Mouse (Mus musculus) neural tube, embryonic 15.5 days (tissue): ENCODE data around the gene Hk3. TPM values are rescaled to one million over a fixed set of nuclear protein-coding genes. Genes with fewer than 3 reads are reported as not detected.
A peak's percentile ranks its signal among the peaks of the same experiment; 100 is the strongest.

Experiments used
- ATAC-seq: fragments of 200-750 bp; cut with Nextera tagmentation; 2 replicates; pipeline ENCODE4 v1.8.0; 2017; ENCODE audit warnings: mild to moderate bottlenecking, moderate TSS enrichment, moderate library complexity; ENCODE audit not compliant: low FRiP score
- H3K27ac ChIP-seq: fragments of 300-500 bp; sonication (generic); replicated peaks from 2 replicates; pipeline ENCODE4 v1.5.1; 2015; ENCODE audit warnings: mild to moderate bottlenecking, inconsistent platforms
- H3K27me3 ChIP-seq: fragments of 300-500 bp; sonication (generic); replicated peaks from 2 replicates; pipeline ENCODE4 v1.6.1; 2015; ENCODE audit warnings: inconsistent platforms
- H3K36me3 ChIP-seq: fragments of 300-500 bp; sonication (generic); 2 replicates; pipeline ENCODE4 v1.6.1; 2015; ENCODE audit warnings: inconsistent platforms
- H3K4me1 ChIP-seq: fragments of 300-500 bp; sonication (generic); 2 replicates; pipeline ENCODE4 v1.6.1; 2015; ENCODE audit warnings: inconsistent platforms
- H3K4me2 ChIP-seq: fragments of 300-500 bp; sonication (generic); 2 replicates; pipeline ENCODE4 v1.6.1; 2015; ENCODE audit warnings: inconsistent platforms, mild to moderate bottlenecking, moderate library complexity
- H3K4me3 ChIP-seq: fragments of 300-500 bp; sonication (generic); replicated peaks from 2 replicates; pipeline ENCODE4 v1.5.1; 2015; ENCODE audit warnings: mild to moderate bottlenecking, inconsistent platforms
- H3K9ac ChIP-seq: fragments of 300-500 bp; sonication (generic); replicated peaks from 2 replicates; pipeline ENCODE4 v1.6.1; 2015; ENCODE audit warnings: mild to moderate bottlenecking, inconsistent platforms
- H3K9me3 ChIP-seq: fragments of 300-500 bp; sonication (generic); replicated peaks from 2 replicates; pipeline ENCODE4 v1.6.1; 2016; ENCODE audit warnings: inconsistent platforms
- WGBS: fragments of 180-500 bp; shearing (Covaris S2); methylation state at CpG from one replicate; pipeline ENCODE4 v1.1.7; 2015; ENCODE audit warnings: mixed read lengths; 5-methylcytosine and 5-hydroxymethylcytosine counted together
- polyA plus RNA-seq: library from polyadenylated mRNA; unstranded; fragments of >200 nt; fragmentation: Nextera tagmentation; extraction: Ambion mirVana; gene quantifications from 2 replicates; pipeline ENCODE4 v1.2.1, GENCODE M21; 2015

The Hk3 gene
- polyA plus RNA-seq, 1 experiment from 2014 or later = 0.86 TPM

GRCm38 (mm10) chr13:54970521-54971247, 50.5 kb downstream of the Hk3 start:
- no peak overlapping the region for H3K27ac ChIP-seq
- no peak overlapping the region for H3K4me2 ChIP-seq
- 37% methylated on average over 14 of the region's 14 CpGs for WGBS
- no peaks in the 10 kb centered on the region for H3K36me3 ChIP-seq
- H3K9ac ChIP-seq = no peak overlapping the region
- H3K4me3 ChIP-seq = no peak overlapping the region
- no peak for ATAC-seq
- no peaks in the 10 kb centered on the region for H3K27me3 ChIP-seq
- no peaks in the 10 kb centered on the region for H3K9me3 ChIP-seq
- peaks cover 53% of the 10 kb centered on the region for H3K4me1 ChIP-seq

DNA sequence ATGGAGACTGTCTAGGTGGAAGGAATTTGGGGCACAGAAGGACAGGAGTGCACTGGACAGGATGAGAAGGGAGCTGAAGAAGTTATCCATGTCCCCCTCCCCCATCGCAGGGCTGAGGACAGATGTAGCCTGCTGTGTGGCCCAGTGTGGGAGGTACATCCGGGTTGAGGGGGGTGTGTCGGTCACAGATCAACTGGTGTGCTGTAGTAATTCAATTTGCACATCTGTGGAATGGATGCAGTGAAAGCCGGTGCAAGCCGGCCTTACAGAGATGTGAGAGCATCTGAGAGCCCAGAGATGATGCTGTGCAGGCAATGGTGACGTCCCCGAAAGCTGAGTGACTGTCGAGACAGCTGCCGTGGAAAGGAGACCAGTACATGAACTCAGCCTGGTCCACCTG, 51.7 kb downstream of the Hk3 start:
- Histone ChIP-seq H3K9me3 (no peaks in the 10 kb centered on the region), H3K4me1 (peaks cover 50% of the 10 kb centered on the region), H3K9ac (no peak overlapping the region), H3K27ac (no peak overlapping the region), H3K4me3 (no peak overlapping the region), H3K4me2 (no peak overlapping the region), H3K36me3 (no peaks in the 10 kb centered on the region), H3K27me3 (no peaks in the 10 kb centered on the region)
- no peak for ATAC-seq
- WGBS = 30% methylated on average over 9 of the region's 9 CpGs

- Histone ChIP-seq H3K36me3 (no peaks in the 10 kb centered on the region), H3K4me1 (peaks cover 58% of the 10 kb centered on the region), H3K4me3 (no peak overlapping the region), H3K27me3 (no peaks in the 10 kb centered on the region), H3K4me2 (no peak overlapping the region), H3K27ac (no peak overlapping the region), H3K9me3 (no peaks in the 10 kb centered on the region), H3K9ac (no peak overlapping the region)
- 76% methylated on average over 5 of the region's 5 CpGs for WGBS
- no peak for ATAC-seq
Measured at GRCm38 (mm10) chr13:54968636-54969035, 52.5 kb downstream of the Hk3 start.

- no peak overlapping the region for H3K4me3 ChIP-seq
- H3K9ac ChIP-seq = 0 out of 2 replicates have a peak overlapping the region, but pooled peaks have one; percentile 20
- peaks cover 64% of the 10 kb centered on the region for H3K4me1 ChIP-seq
- ATAC-seq = no peak
- no peak overlapping the region for H3K27ac ChIP-seq
- 28% methylated on average over 11 of the region's 11 CpGs for WGBS
- no peak overlapping the region for H3K4me2 ChIP-seq
- no peaks in the 10 kb centered on the region for H3K36me3 ChIP-seq
- H3K27me3 ChIP-seq = no peaks in the 10 kb centered on the region
- H3K9me3 ChIP-seq = no peaks in the 10 kb centered on the region
Measured at GRCm38 (mm10) chr13:54967501-54967900, 53.7 kb downstream of the Hk3 start.

DNA sequence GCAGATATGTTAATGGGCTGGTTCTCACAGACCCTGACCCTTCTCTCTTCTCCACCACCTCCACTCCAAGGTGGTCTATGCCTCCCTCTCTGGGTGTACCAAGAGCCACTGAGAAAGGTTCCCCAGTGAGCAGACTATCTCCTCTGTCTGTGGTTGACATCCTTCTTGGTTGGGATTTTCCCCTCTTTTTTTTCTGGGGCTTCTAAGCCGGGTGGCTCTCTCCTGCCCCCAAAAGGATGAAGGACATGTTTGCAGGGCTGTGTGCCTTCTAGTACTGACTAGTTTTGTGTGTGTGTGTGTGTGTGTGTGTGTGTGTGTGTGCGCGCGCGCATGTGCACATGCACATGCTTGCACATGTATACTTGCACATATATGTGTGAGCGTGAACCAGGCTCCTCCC, 55.9 kb downstream of the Hk3 start:
- Histone ChIP-seq H3K36me3 (no peaks in the 10 kb centered on the region), H3K4me2 (no peak overlapping the region), H3K27me3 (no peaks in the 10 kb centered on the region), H3K9ac (no peak overlapping the region), H3K4me3 (no peak overlapping the region), H3K9me3 (no peaks in the 10 kb centered on the region), H3K4me1 (peaks cover 59% of the 10 kb centered on the region), H3K27ac (no peak overlapping the region)
- WGBS = 90% methylated on average over 6 of the region's 6 CpGs
- no peak for ATAC-seq

DNA sequence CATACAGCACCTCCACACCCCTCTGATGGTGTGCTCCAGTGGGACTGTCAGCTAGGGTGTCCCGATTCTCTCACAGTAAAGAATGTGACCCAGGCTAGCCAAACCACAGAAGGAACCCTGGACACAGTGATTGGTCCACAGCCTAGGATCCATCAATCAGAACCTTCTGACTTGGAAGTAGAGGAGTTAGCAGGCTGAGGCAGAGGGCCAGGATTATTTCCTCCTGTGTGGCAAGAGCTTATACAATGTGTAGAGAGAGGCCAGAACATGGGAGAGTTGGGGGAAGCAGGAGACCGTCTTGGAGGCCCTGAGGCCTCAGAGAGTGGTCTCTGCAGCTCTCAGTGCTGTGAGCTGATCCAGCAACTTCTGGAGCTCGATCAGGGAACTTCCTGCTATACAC, 60.7 kb downstream of the Hk3 start:
- no peak overlapping the region for H3K9ac ChIP-seq
- no peak overlapping the region for H3K4me3 ChIP-seq
- H3K4me2 ChIP-seq = no peak overlapping the region
- no peak for ATAC-seq
- no peak overlapping the region for H3K27ac ChIP-seq
- H3K36me3 ChIP-seq = no peaks in the 10 kb centered on the region
- H3K27me3 ChIP-seq = no peaks in the 10 kb centered on the region
- WGBS = 83% methylated on average over 3 of the region's 3 CpGs
- H3K9me3 ChIP-seq = no peaks in the 10 kb centered on the region
- H3K4me1 ChIP-seq = peaks cover 46% of the 10 kb centered on the region

DNA sequence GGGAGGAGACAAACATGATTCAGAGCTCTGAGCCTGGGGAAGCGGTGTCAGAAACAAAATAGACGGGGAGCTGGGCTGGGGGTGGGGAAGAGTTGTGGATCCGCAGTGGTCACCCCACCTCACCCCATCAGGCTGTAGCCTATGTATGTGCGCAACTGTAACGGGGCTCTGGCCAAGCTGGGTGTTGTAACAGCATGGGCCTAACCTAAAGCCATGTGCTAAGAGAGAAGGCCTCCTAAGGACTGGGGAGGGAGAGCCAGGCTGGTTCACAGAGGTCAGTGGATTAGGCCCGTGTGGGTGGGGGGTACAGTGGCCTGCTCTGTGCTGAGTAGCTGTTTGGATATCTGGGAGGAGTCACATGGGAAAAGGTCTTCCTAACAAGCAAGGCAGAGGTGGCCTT, 61.3 kb downstream of the Hk3 start:
- no peak overlapping the region for H3K9ac ChIP-seq
- no peaks in the 10 kb centered on the region for H3K9me3 ChIP-seq
- H3K4me1 ChIP-seq = peaks cover 49% of the 10 kb centered on the region
- H3K4me3 ChIP-seq = no peak overlapping the region
- WGBS = 35% methylated on average over 6 of the region's 6 CpGs
- H3K4me2 ChIP-seq = no peak overlapping the region
- no peak for ATAC-seq
- no peaks in the 10 kb centered on the region for H3K36me3 ChIP-seq
- H3K27me3 ChIP-seq = peaks cover 2% of the 10 kb centered on the region
- no peak overlapping the region; the same call in 1 of the 2 replicates for H3K27ac ChIP-seq

- peaks cover 8% of the 10 kb centered on the region for H3K27me3 ChIP-seq
- H3K4me2 ChIP-seq = no peak overlapping the region
- H3K36me3 ChIP-seq = no peaks in the 10 kb centered on the region
- no peak overlapping the region for H3K4me3 ChIP-seq
- no peak overlapping the region; the same call in 1 of the 2 replicates for H3K27ac ChIP-seq
- ATAC-seq = no peak
- 46% methylated on average over 15 of the region's 15 CpGs for WGBS
- no peaks in the 10 kb centered on the region for H3K9me3 ChIP-seq
- no peak overlapping the region for H3K9ac ChIP-seq
- H3K4me1 ChIP-seq = peaks cover 45% of the 10 kb centered on the region
Measured at GRCm38 (mm10) chr13:54959059-54959701, 62.0 kb downstream of the Hk3 start.

DNA sequence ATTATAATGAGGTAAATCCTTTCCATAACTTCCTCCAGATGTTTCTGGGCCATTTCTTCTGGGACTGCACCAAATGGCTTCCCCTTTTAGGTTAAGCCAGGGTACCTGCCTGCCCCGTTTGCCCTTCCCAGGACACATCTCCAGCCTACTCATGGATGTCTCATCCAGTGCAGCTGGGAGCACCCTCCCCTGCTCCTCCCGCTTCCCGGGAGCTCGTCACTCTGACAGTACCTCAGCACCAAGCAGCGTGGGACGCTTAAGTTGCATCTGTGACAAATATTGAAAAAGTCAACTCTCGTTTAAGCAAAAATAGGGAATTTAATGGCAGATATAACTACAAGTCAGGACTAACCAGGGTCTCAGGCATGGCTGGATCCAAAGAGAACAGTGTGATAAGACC, 63.9 kb downstream of the Hk3 start:
- H3K9me3 ChIP-seq = no peaks in the 10 kb centered on the region
- no peak overlapping the region for H3K4me2 ChIP-seq
- 79% methylated on average over 7 of the region's 7 CpGs for WGBS
- no peak overlapping the region for H3K4me3 ChIP-seq
- H3K9ac ChIP-seq = no peak overlapping the region
- no peaks in the 10 kb centered on the region for H3K36me3 ChIP-seq
- no peak for ATAC-seq
- no peak overlapping the region for H3K27ac ChIP-seq
- peaks cover 26% of the 10 kb centered on the region for H3K27me3 ChIP-seq
- H3K4me1 ChIP-seq = peaks cover 43% of the 10 kb centered on the region

Other genes with a start within 250 kb of the Hk3 start
- gene Eif4e1b, start 237.4 kb downstream of the Hk3 start, polyA plus RNA-seq = not detected in 2 replicates
- gene Tspan17, start 232.0 kb downstream of the Hk3 start, polyA plus RNA-seq = 112 and 137 TPM in 2 replicates
- 12.1 and 12.7 TPM in 2 replicates for gene Unc5a, start 72.0 kb downstream of the Hk3 start, polyA plus RNA-seq
- gene Uimc1, start 78.9 kb upstream of the Hk3 start, polyA plus RNA-seq = 17.3 and 19.4 TPM in 2 replicates
- 27.8 and 29.9 TPM in 2 replicates for gene Zfp346, start 83.9 kb upstream of the Hk3 start, polyA plus RNA-seq
- gene Gm17617, start 112.2 kb upstream of the Hk3 start, polyA plus RNA-seq = not detected in 2 replicates
- 1.7 and 2.2 TPM in 2 replicates for gene Fgfr4, start 131.3 kb upstream of the Hk3 start, polyA plus RNA-seq
- gene Nsd1, start 188.4 kb upstream of the Hk3 start, polyA plus RNA-seq = 51.4 and 52.1 TPM in 2 replicates